Mouse (Mus musculus) erythroblast, embryonic 14.5 days (primary cell): ENCODE data around the gene Ypel4.

ENCODE experiments used
- GATA1 ChIP-seq: IDR thresholded peaks from 2 replicates; pipeline ENCODE4 v1.6.1; 2012; ENCODE audit warnings: low read length, inconsistent platforms, mixed read lengths
- TAL1 ChIP-seq: IDR thresholded peaks from 3 replicates; pipeline ENCODE4 v1.6.1; 2012; ENCODE audit warnings: low read length, inconsistent platforms, mixed read lengths

DNA sequence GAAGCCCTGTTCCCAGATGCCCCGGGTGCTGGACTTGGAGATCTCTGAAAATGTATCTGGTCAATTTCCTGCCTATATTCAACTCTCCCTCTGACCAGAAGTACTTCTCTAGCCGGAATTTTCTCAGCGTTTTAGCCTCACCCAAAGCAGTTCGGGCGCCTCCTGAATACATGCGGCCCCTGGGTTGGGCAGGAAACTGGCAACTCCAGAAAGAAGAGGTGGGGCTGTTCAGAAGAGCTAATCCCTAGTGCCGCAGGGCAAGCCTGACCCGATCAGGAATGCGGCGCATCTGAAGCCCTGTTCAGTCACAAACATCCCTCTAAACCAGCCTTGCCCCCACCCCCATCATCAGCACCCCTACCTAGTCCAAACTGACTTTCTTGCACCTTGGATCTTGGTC is 10.3 kb downstream of the Ypel4 start:
- TF ChIP-seq GATA1 (no peak), TAL1 (no peak)
